Mouse (Mus musculus) testis, adult 2 months (tissue): ENCODE measurements around the gene Lrrc36. TPM values are rescaled to one million over a fixed set of nuclear protein-coding genes. Genes with fewer than 3 reads are reported as not detected.

ENCODE experiments used
- H3K27ac ChIP-seq: fragments of 200-500 bp; 2 replicates; pipeline ENCODE4 v1.5.1; 2012; ENCODE audit warnings: low read depth, low read length; ENCODE audit not compliant: control insufficient read depth, insufficient read depth
- H3K27me3 ChIP-seq: fragments of 200-500 bp; 2 replicates; pipeline ENCODE4 v1.6.1; 2012; ENCODE audit warnings: mild to moderate bottlenecking, low read length, moderate library complexity; ENCODE audit not compliant: control insufficient read depth, insufficient read depth
- H3K36me3 ChIP-seq: fragments of 200-500 bp; 2 replicates; pipeline ENCODE4 v1.6.1; 2012; ENCODE audit warnings: mild to moderate bottlenecking, low read length; ENCODE audit not compliant: control insufficient read depth, insufficient read depth
- H3K4me1 ChIP-seq: fragments of 200-500 bp; 2 replicates; pipeline ENCODE4 v1.6.1; 2012; ENCODE audit warnings: low read length; ENCODE audit not compliant: control insufficient read depth, insufficient read depth
- H3K4me3 ChIP-seq: fragments of 200-500 bp; 2 replicates; pipeline ENCODE4 v1.5.1; 2012; ENCODE audit warnings: low read depth, mild to moderate bottlenecking, low read length, moderate library complexity, mixed read lengths; ENCODE audit not compliant: control insufficient read depth
- CTCF ChIP-seq: fragments of 200-500 bp; IDR thresholded peaks from 2 replicates; pipeline ENCODE4 v1.5.1; 2012; ENCODE audit warnings: low read depth, mild to moderate bottlenecking, inconsistent platforms, low read length, moderate library complexity; ENCODE audit not compliant: control insufficient read depth, insufficient read depth, insufficient replicate concordance
- POLR2A ChIP-seq: fragments of 200-500 bp; IDR thresholded peaks from 2 replicates; pipeline ENCODE4 v1.6.1; 2012; ENCODE audit warnings: low read depth, mild to moderate bottlenecking, inconsistent platforms, low read length, moderate library complexity; ENCODE audit not compliant: control insufficient read depth
- polyA plus RNA-seq: library from polyadenylated mRNA; depleted of rRNA; stranded (reverse); fragments of >200 nt; gene quantifications from 2 replicates; pipeline ENCODE4 v1.2.3, GENCODE M21; 2012

Lrrc36 gene
- polyA plus RNA-seq, 1 experiment: 75.6 TPM

DNA sequence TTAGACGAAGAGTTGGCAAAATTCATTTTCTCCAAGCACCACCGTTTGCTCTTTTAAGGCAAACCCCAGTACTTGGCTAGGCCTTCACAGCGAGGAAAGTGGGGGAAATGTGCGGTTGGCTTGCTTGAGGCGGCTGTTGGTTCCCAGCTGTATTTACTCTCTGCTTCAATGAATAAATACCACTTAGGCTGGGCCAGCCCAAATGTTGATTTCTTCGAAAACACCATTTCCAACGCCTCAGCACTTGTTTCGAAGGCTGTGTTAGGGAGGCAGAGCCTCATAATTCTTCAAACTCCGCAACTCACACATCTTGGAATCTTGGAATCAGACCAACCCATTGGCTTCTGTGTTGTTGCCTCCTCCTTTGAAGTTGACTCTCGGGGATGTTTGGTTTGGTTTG is 7.0 kb upstream of the Lrrc36 start:
- H3K4me3 ChIP-seq: no peak overlapping the region
- H3K36me3 ChIP-seq: no peaks in the 10 kb centered on the region; the same call in 1 of the 2 replicates
- H3K27ac ChIP-seq: no peak overlapping the region
- H3K27me3 ChIP-seq: no peaks in the 10 kb centered on the region
- no peaks in the 10 kb centered on the region for H3K4me1 ChIP-seq
- TF ChIP-seq POLR2A (no peak), CTCF (no peak)

DNA sequence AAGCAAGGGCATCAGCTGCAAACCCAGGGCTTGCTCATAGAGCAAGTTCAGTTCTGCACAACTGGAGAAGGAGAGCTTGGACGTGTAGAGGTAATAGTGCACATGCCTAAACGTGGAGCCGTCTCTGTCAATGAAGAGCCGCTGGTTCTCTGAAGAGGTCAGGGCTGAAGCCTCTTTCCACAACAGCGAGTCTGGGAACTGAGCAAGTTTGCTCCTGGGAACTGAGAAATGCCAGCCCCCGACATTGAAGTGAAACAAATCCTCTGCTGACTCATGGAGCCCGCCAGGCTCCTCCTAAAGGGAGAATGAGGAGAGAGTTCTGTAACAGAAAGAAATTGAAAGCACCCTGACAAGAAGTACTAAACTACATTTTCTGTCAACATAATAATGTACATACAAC is 5.0 kb upstream of the Lrrc36 start:
- H3K4me1 ChIP-seq: no peaks in the 10 kb centered on the region
- H3K27me3 ChIP-seq: no peaks in the 10 kb centered on the region
- H3K4me3 ChIP-seq: no peak overlapping the region
- TF ChIP-seq POLR2A (no peak), CTCF (no peak)
- no peak overlapping the region for H3K27ac ChIP-seq
- H3K36me3 ChIP-seq: no peaks in the 10 kb centered on the region

DNA sequence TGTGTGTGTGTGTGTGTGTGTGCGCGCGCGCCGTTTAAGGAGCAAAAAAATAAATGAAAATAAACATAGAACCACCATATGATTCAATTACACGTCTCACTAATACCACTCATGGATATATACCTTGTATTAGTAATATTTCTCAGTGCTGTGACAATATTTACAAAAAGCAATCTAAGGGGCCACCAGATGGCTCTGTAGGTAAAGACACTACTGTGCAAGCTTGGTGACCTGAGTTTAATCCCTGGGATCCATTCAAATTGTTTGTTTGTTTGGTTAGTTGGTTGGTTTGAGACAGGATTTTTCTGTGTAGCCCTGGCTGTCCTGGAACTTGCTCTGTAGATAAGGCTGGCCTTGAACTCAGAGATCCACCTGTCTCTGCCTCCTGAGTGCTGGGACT is 3.4 kb upstream of the Lrrc36 start:
- no peak overlapping the region for H3K4me3 ChIP-seq
- H3K36me3 ChIP-seq: no peaks in the 10 kb centered on the region
- no peak for TF ChIP-seq CTCF
- TF ChIP-seq POLR2A: no peak
- no peak overlapping the region for H3K27ac ChIP-seq
- H3K4me1 ChIP-seq: no peaks in the 10 kb centered on the region
- no peaks in the 10 kb centered on the region for H3K27me3 ChIP-seq

DNA sequence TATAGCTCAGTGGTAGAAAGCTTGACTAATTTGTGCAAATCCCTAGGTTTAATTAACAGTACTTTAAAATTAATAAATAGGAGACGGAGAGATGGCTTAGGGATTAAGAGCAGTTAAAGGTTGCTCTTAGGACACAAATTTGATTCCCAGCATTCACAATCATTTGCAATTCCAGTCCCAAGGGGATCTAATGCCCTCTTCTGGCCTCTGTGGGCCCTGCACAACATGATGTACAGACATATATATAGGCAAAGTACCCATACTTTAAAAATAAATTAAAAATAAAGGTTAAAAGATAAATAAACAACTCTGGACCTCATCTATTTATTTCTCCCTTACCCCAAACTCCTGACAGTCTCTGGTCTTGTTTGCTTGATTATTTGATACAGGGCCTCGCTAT is 5.6 kb downstream of the Lrrc36 start:
- H3K4me1 ChIP-seq: no peaks in the 10 kb centered on the region
- TF ChIP-seq CTCF (no peak), POLR2A (no peak)
- no peak overlapping the region for H3K4me3 ChIP-seq
- H3K27ac ChIP-seq: no peak overlapping the region
- no peaks in the 10 kb centered on the region for H3K36me3 ChIP-seq
- no peaks in the 10 kb centered on the region for H3K27me3 ChIP-seq

DNA sequence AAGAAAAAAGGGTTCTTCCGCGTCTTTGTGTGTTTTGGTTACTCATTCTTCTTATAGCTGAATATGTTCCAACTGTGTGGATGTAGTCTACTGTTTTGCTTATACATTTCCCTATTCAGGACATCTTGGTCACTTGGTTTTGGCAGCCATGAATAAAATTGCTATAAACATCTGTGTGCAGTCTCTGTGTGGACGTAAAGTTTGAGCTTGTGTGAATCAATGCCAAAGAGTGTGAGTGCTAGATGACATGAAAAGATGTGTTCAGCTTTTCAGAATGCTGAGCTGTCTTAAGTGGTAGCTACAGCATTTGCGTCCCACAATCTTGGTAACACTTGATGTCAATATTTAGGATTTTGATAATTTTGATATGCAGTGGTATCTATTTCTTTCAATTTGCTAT is 6.4 kb downstream of the Lrrc36 start:
- Histone ChIP-seq H3K27ac (no peak overlapping the region), H3K4me1 (no peaks in the 10 kb centered on the region), H3K4me3 (no peak overlapping the region), H3K36me3 (no peaks in the 10 kb centered on the region), H3K27me3 (no peaks in the 10 kb centered on the region)
- TF ChIP-seq CTCF (no peak), POLR2A (no peak)

DNA sequence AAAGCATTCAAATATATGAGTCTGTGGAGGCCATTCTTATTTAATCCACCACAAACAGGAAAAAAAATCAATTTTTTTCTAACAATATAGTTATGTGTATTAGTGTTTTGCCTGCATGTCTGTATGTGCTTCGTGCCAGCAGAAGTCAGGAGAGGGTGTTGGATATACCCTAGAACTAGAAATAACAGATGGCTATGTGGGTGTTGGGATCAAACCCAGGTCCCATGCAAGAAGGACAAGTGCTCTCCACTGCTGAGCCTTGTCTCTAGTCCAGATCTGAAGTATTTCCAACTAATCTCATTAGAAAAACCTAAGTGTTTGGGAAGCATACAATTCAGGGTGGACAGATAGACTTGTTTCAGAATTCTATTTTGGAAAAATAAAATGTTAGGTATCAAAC is 8.6 kb downstream of the Lrrc36 start:
- Histone ChIP-seq H3K27me3 (no peaks in the 10 kb centered on the region), H3K36me3 (no peaks in the 10 kb centered on the region; the same call in 1 of the 2 replicates), H3K4me3 (no peak overlapping the region), H3K27ac (no peak overlapping the region), H3K4me1 (no peaks in the 10 kb centered on the region)
- TF ChIP-seq POLR2A (no peak), CTCF (no peak)

DNA sequence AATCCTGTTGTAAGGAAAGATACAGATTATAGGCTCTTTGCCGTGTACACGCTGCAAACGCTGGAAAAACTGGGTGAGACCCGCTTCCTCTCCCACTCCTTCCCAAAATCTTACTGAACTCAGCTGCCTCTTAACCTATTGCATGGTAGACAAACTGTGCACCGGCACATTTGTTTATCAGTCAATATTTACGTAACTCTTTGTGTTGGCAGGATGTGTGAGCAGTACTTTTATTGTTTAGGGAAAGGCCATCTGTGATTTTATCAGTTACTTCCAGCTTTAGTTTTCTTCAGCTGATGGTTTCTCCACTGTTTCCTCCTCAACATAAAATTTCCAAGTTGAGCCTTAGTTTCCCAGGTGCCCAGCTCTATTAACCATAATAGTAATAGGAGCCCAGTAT is 13.5 kb downstream of the Lrrc36 start:
- Histone ChIP-seq H3K27me3 (no peaks in the 10 kb centered on the region), H3K4me3 (peak overlapping the region; percentile 71), H3K27ac (no peak overlapping the region), H3K36me3 (peaks cover 3% of the 10 kb centered on the region), H3K4me1 (no peaks in the 10 kb centered on the region)
- no peak for TF ChIP-seq CTCF
- TF ChIP-seq POLR2A: no peak

DNA sequence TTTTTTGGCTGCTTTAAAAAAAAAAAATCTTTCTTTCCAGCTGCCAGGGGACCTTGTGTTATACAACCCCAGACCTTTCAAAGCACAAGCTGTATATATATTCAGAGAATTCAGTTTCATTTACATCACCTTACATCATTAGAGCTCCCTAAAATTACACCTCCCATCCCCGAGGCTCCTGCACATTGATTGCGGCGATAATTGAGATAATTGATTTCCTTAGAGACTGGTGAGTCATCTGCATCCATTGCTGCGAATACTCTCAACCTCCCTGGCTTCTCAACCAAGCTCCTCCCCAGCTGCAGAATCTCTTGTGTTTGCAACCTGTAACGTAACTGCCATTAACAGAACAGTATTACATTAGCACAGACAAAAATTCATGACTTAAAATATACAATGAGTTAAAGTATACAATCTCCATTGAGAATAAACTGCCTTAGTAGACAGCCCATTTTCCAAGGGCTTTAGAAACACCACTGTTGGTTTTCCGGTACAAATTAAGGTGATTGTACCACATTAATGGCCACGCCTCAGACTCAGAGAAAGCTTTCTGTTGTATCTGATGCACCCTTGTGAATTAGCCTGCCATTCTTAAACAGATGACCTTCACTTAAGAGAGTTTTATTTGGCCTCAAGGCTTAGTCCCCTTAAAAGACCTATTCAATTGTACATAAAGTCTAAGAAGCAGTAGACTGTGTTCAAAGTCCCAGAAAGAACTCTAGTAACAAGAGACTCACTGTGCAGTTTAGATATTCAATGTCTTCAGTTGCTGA is 18.6 kb downstream of the Lrrc36 start:
- Histone ChIP-seq H3K4me1 (no peaks in the 10 kb centered on the region), H3K27ac (no peak overlapping the region), H3K4me3 (no peak overlapping the region), H3K36me3 (peaks cover 3% of the 10 kb centered on the region), H3K27me3 (no peaks in the 10 kb centered on the region)
- TF ChIP-seq POLR2A (no peak), CTCF (no peak)
